Mouse (Mus musculus): ENCODE data around the gene Fbxo27. TPM values are rescaled to one million over a fixed set of nuclear protein-coding genes. Genes with fewer than 3 reads are reported as not detected.
"Not testable (repeated sequence)": the region's sequence is repeated elsewhere in the genome, so short reads cannot be mapped to it uniquely, and the experiment has no call there.

Fbxo27 gene
- 1 to 10 TPM in 1 of 2 experiments, under 1 TPM in 1; 0.74 to 1.3 TPM for total RNA-seq (2021)
- long read RNA-seq, experiment 1: 0 reads
- long read RNA-seq, experiment 2, partial matches to known transcripts: 0 of 1 reads
- long read RNA-seq, experiment 2, other reads (novel, unspliced or antisense): 1 of 1 reads

DNA sequence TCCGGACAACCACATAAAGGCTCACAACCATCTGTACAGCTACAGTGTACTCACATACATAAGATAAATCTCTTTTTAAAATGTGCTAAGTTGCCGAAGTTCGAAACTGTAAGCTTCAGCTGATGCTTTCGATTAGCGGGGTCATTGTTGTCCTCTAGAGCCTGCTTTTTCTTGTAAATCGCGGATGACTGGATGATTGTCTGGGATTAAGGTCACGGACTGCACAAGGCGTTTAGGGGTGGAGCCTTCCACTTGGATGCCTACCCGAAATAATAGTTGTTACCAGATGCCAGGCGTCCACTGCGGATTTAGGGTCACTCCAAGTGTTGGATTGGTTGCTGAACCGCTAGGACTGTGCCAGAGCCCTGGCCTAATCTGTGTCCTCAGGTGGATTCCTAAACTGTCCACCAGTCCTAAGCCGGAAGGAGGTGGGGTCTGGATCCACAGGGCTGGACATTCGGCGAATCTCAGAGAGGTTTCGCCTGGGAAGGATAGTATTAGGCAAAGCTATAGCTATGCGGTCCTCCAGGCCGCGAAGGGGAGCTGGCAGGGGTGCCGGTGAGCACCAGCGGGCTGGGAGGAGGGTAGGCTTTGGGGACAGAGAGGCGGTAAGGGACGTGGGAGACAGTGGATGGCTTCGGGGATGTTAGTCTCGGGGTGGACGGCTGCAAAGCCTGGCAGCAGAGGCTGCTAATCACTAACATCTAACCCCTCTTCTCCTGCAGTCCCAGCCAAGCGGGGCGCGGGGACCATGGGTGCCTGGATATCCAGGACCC lies at the start of gene Fbxo27:
Gene Fbxo27, plus strand, starts transcription at position 305 of the 776 bp plus-strand sequence.
- DNase-seq: peak; percentile 9

DNA sequence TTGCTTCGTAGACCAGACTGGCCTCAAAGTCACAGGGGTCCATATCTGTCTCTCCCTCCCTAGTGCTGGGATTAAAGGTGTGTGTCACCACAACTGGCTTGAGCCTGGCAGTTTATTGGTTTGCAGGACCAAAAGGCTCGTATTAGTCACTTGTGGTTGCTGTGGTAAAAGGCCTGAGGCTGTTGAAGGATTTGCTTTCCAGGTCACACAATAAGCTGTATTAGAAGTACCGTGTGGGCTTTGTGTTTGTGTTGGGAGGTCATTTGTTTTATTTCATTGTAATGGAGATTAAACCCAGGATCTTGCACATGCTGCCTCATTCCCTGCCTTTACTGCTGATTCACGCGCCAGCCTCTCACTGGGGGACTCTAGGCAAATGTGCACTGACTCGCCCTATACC lies 47.3 kb upstream of the Fbxo27 start:
- no peak for DNase-seq

DNA sequence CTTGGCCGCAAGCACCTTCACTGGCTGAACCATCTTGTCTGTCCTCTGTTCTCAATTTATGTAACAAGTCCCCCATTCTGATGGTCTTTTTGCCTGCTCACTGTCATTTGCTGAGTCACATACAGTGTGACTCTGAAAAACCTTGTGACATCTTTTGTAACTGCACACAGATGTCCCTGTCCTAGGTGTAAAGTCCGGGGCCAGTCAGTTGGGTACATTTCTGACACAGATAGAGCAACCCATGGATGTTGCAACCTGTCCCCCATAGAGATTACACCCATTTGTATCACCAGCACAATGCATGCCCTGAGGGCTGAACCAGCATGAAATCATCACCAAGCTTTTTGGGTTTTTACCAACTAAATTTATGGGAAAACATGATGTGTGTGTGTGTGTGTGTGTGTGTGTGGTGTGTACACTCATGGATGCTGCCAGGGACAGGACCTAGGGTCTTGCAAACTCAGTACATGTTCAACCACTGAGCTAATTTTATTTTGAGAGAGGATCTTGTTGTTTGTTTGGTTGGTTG lies 46.6 kb upstream of the Fbxo27 start:
- no peak for DNase-seq

DNA sequence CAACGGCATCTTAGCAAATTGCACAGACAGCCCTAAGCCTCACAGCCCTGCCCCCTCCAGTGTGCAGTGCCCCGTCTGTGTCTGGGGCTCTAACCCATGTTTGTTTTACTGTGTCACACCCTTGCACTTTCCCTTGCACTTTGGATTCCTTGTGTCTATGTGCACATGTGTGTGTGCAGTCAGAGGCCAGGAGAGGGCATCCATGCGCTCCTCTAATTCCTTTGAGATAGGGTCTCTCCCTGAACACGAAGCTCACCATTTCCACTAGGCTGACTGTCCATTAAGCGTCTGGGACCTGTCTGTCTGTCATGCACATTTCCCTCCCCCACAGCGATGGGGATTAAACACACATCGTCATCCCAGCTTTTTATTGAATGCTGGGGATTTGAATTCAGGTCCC lies 45.6 kb upstream of the Fbxo27 start:
- DNase-seq: no peak

DNA sequence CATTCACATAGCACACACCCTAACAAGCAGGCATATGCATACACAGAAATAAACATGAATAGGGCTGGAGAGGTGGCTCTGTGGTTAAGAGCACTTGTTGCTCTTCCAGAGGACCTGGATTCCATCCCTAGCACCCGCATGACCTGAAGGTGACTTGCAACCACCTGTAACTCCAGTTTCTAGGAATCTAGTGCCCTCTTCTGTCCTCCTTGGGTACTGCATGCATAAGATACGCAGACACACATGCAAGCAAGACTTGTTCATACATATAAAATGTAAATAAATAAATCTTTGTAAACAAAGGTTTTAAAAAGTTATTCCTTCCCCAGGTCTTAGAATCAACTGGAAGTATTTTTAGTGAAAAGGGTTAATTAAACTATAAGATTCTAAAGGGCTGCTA lies 41.5 kb upstream of the Fbxo27 start:
- no peak for DNase-seq

DNA sequence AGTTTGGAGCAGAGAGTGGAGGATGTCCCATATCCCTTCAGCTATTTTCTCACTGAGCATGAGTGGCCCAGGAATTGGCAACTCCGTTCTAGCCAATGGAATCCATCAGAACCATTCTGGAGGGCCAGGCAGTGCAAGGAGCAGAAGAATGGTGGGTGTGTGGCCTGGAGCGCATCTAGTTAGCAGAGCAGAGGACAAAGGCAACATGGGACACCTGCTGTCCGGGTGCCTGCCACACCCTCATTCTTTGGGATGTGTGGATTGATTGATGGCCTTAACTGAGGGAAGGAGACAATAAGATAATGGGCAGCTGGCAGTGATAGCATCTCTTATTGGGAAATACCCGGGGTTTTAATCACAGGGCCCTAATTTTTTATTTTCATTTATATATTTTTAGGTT lies 36.2 kb upstream of the Fbxo27 start:
- DNase-seq: no peak

DNA sequence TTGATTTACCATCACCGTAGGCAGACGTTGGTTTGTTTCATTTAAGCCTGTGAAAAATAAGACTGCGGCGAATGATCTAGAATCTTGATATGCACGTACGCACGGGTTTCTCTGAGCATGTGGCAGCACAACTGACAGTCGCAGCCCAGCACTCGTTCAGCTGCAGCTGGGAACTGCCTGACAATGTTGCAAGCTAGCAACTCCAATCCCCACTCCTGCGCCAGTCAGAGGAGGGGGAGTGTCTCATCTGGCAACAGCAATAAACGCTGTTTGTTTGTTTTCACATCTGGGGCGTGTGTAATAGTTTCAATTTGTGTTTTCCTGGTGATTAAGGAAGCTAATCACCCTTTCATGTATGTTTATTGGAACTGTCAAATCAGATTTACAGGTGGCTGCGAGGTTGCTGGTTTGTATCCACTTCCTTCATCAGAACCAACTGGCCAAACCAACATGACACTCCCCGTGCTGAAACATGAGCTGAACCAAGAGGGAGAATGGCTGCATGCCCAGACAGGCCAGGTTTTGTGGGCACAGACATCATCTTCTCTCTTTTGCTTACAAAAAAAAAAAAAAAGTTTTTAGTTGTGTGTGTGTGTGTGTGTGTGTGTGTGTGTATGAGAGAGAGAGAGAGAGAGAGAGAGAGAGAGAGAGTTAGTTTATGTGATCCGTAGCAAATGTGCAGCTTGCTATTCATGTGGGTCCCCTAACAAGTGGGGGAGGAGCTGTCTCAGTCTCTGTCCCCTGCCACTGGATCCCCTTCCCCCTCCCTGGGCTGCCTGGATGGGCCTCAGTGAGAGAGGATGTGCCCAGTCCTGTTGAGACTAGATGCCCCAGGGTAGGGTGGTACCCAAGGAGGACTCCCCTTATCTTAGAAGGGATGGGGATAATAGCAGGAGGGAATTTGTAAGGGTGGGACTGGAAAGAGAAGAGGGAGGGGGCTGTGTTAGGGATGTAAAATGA lies 26.7 kb upstream of the Fbxo27 start:
- no peak for DNase-seq

DNA sequence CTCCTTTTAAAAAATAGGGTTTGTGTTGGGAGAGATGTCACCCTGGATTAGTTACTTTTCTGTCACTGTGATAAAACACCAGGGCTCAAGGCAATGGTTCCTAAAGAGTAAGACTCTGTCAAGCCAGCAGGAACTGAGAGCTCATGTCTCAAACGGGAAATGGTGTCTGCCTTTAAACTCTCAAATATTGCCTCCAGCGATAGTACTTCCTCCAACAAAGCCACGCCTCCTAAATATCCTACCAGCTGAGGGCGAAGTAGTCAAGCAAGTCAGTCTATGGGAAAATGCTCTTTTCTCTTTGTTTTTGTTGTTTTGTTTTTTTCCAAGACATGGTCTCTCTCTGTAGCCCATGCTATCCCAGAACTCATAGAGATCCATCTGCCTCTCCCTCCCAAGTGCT lies 21.5 kb upstream of the Fbxo27 start:
- no peak for DNase-seq

DNA sequence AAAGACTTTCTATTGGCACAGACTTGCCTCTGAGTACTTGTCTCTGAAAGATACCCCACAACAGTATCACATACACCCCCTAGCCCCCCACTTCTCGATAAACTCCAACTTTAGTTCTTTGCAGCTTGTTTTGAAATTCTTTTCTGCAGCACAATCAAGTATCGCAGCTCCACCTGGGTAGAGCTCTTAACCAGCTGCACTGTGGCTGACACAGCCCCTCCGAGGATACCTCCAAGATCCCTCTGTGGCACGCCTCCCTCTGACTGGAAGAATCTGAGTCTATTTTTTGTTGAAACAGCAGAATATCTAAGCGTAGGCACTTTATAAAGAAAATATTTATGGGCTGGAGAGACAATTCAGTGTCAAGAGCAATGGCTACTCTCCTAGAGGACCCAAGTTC lies 20.4 kb upstream of the Fbxo27 start:
- DNase-seq: no peak

DNA sequence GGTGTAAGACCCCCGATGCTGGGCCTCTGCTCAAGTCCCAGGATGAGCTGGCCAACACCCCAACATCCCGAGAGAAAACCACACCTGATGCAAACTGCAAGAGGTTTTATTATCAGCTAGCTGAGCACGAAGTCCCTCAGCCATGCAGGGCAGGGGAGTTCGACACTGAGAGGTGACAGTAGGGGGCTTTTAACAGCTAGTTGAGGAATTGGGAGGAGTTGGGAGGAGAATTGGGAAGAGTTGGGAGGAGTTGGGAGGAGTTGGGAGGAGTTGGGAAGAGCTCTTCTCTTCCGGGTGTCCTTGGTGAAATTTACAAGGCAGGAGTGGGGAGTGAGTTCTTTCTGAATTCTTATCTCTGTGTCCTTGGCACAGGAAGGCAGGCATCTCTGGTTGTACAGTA lies 19.9 kb upstream of the Fbxo27 start:
- not testable (repeated sequence) for DNase-seq

DNA sequence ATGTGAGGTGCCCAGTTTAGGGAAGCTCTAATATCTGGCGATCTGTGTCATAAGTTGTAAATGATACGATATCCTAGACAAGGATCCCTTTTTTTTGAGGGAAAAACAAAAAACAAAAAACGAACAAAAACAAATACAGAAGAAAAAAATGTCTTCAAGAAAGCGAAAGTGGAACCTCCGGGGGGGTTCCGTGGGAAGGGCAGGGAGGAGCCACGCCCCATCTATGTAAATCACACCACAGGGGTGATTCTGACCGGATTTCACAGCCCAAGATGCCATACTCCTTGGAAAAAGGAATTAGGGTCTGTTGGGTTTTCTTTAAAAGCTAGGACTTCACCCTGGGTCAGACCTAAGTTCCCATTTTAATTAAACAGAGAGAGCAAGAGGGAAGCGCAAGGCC lies 17.7 kb upstream of the Fbxo27 start:
- no peak for DNase-seq

DNA sequence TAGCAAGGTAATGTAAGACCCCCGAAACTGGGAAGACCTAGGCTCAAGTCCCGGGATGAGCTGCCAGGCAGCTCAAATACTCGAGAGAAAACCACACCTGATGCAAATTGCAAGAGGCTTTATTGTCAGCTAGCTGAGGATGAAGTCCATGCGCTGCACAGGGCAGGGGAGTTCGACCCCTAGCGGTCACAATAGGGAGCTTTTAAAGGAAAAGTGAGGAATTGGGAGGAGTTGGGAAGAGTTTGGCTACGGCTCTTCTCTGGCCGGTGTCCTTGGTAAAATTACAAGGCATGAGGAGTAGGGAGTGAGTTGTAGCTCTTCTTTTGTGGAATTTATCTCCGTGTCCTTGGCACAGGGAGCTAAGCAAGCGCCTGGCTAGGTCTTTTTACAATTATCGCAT lies 16.9 kb upstream of the Fbxo27 start:
- DNase-seq: no peak

DNA sequence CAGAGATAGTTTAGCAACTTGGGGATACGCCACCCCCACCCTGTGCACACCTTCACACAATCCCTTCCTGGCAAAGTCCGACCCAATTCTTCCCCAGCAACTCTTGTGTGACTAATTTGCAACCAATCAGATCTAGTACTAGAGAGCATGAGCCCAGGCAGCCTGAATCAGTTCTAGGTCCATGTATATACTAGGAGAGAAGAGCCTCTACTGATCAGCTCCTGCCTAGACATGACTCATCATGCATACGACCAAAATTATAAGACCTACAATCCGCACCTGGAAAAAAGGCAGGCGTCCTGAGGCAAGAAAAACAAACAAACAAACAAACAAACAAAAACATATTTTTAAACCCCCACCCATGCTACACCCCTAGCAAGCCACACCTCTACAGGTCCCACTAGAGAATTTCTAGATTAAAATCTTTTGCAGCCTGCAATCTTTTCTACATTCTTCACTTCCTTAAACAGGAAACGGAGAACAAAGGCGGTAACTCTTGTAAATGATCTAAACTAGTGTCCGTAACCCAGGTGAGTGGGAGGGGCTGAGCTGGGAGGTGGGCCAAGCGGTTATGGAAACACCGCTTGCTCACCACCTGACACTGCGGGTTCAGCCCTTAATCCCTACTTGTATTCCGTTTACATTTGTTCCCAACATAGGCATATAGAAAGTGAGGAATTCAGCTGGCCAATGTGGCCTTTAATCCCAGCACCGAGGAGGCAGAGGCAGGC lies 15.7 kb upstream of the Fbxo27 start:
- DNase-seq: no peak

DNA sequence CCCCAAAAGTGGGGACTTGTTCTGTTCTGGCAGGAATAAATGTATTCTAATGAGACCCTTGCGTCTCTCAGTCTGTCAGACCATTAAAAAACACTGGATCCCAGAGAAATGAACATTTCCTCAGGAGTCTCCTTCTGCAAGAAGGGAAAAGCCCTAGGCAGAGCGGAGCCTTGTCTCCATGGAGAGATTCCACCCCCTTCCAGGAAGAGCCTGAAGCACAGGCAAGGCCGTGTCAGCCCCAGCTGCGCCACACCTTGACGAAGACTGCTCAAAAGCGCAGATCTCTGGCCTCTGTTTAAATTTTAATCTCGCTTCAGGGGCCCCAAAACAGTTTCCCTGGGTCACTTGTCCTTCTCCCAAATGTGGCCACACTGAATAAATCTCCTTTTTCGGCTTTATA lies 15.0 kb upstream of the Fbxo27 start:
- DNase-seq: no peak

DNA sequence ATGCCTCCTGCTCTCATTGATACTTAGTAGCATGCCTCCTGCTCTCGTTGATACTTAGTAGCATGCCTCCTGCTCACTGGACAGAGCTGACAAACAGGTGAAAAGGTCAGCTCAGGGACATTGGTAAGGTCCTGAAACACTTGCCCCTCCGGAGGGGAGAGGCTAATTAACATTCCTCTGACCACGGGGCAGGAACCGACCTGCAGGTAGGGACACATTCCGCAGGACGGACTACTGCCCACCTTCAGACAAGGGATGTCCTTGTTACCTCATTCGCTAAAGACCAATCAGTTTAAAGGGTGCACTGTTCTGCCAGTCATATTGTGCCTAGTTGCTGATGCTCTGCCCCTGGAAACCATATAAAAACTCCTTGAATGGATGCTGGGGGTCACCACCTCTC lies 1.6 kb upstream of the Fbxo27 start:
- no peak for DNase-seq

DNA sequence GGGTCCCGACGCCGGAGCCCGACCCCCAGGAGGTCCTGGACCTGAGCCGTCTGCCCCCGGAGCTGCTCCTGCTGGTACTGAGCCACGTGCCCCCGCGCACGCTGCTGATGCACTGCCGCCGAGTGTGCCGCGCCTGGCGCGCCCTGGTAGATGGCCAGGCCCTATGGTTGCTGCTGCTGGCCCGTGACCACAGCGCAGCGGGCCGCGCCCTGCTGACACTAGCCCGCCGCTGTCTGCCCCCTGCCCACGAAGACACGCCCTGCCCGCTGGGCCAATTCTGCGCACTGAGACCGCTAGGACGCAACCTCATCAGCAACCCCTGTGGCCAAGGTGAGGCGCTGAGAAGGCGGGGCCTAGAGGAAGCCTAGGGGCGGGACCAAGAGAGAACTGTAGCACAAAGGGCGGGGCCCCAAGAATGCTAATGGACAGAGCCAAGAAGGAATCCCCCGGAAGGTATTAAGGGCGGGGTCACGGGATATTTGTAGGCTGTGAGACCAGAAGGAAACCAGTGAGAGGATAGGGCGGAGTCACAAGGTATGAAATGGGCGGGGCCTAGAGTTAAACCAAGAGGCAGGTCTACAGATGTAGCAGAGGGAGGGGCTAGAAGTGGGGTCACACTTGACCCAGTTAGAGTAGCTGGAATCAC lies 795 bp downstream of the Fbxo27 start:
- DNase-seq: peak; percentile 57

DNA sequence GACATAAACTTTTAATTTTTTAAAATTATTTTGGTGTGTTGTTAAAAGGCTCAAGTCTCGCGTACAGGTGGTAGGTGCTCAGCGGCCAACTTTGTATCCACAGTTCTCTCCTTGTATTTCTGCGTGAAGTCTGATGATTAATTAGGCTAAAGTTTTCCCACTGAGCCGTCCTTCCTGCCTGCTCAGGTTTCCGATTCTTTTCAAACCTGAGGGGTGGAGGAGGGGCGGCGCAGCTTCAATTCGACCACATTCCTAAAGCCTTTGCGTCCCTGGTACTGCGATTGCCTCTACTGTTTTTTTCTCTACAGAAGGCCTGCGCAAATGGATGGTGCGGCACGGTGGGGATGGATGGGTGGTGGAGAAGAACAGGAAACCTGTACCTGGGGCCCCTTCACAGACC lies 1.8 kb downstream of the Fbxo27 start:
- no peak for DNase-seq

DNA sequence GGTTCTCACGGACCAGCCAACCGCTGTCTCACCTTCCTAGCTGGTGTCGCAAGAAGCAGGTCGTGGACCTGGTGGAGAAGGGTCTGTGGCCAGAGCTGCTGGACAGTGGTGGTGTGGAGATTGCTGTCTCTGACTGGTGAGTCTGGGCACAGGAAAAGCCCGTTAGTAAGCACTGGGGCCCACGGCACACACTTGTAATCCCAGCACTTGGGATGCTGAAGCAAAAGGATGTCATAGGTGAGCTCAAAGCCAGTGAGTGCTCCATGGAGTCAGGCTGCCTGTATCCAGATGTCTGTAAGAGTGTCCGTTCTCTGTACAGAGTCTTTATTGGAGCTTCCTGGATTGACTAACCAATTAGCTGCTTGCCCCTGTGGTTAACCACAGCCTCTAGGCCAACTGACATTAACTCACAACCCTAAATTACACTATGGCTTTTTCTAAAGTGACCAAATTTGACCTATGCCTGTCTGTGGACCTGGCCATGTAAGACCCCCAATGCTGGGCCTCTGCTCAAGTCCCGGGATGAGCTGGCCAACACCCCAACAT lies 2.4 kb downstream of the Fbxo27 start:
- DNase-seq: no peak

DNA sequence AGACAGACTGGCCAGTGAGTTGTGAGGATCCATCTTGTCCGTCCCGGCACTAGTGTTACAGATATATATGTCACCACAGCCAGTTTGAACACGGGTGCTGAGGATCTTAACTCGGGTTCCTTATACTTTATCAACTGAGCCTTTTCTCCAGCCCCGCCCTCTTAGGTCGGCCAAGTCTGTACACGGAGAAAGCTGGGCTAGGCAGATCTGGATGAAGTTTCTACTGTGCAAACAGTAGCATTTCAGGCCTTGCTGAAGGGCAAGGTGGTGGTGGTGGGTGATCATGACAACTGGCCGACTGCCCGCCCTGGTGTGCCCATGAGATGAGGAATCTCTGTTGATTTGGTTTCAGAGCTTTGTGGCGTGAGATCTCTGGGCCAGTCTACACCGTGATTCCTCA lies 4.6 kb downstream of the Fbxo27 start:
- no peak for DNase-seq

DNA sequence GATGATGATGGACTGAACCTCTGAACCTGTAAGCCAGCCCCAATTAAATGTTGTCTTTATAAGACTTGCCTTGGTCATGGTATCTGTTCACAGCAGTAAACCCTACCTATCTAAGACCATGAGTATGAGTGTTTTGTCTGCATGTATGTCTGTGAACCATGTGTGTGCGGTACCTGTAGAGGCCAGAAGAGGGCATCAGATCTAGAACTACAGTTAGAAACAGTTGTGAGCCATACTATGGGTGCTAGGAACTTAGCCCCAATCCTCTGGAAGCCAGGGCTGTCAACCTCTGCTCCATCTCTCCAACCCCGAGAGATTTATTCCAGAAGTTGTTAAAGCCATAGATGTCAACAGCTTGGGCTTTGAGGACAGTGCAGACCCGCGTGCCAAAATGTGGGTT lies 7.6 kb downstream of the Fbxo27 start:
- DNase-seq: no peak

DNA sequence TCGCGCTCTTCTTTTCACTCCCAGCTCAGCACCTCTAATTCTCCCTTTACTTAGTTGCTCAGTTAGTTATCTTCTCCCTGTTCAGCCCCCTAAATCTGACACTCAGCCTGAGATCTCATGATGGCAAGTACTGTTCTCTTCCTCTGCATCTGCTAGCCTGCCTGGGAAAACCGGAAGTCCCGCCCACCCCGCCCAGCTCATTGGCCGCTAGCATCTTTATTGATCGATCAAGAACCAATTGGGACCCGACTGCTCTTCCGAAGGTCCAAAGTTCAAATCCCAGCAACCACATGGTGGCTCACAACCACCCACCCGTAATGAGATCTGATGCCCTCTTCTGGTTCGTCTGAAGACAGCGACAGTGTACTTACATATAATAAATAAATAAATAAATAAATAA lies 8.7 kb downstream of the Fbxo27 start:
- DNase-seq: not testable (repeated sequence)
